Mouse (Mus musculus) megakaryocyte, embryonic 14.5 days (primary cell): ENCODE measurements around the gene Ttc21a. TPM values are rescaled to one million over a fixed set of nuclear protein-coding genes. Genes with fewer than 3 reads are reported as not detected.
"Not testable (repeated sequence)": the region's sequence is repeated elsewhere in the genome, so short reads cannot be mapped to it uniquely, and the experiment has no call there.

Experiments
- H3K27me3 ChIP-seq: replicated peaks from 2 replicates; pipeline ENCODE3; 2012; ENCODE audit warnings: inconsistent platforms
- H3K36me3 ChIP-seq: replicated peaks from 2 replicates; pipeline ENCODE3; 2012; ENCODE audit warnings: low read length, inconsistent platforms, mixed read lengths
- H3K4me1 ChIP-seq: 2 replicates; pipeline ENCODE4 v1.6.1; 2012; ENCODE audit warnings: inconsistent platforms
- H3K4me3 ChIP-seq: replicated peaks from 2 replicates; pipeline ENCODE3; 2012; ENCODE audit warnings: moderate library complexity, mild to moderate bottlenecking, inconsistent platforms
- H3K9me3 ChIP-seq: 2 replicates; pipeline ENCODE4 v1.6.1; 2012; ENCODE audit warnings: inconsistent platforms
- FLI1 ChIP-seq: IDR thresholded peaks from 2 replicates; pipeline ENCODE4 v1.6.1; 2012; ENCODE audit warnings: low read length, inconsistent platforms, mixed read lengths
- GATA1 ChIP-seq: IDR thresholded peaks from 3 replicates; pipeline ENCODE4 v1.6.1; 2012; ENCODE audit warnings: mixed read lengths, low read length, inconsistent platforms, borderline replicate concordance
- polyA plus RNA-seq: library from polyadenylated mRNA; stranded (reverse); fragments of >175 nt; gene quantifications from 2 replicates; pipeline ENCODE4 v1.2.3, GENCODE M21; 2012; ENCODE audit warnings: low replicate concordance; ENCODE audit not compliant: insufficient read depth

The Ttc21a gene
- polyA plus RNA-seq, 1 experiment = 0.26 TPM

GRCm38 (mm10) chr9:120009226-120009841, 71.9 kb downstream of the Ttc21a start:
- Histone ChIP-seq H3K9me3 (peaks cover 14% of the 10 kb centered on the region), H3K4me1 (peaks cover 43% of the 10 kb centered on the region), H3K4me3 (no peak overlapping the region), H3K36me3 (no peaks in the 10 kb centered on the region), H3K27me3 (peaks cover 22% of the 10 kb centered on the region)
- TF ChIP-seq GATA1 (no peak), FLI1 (no peak)

DNA sequence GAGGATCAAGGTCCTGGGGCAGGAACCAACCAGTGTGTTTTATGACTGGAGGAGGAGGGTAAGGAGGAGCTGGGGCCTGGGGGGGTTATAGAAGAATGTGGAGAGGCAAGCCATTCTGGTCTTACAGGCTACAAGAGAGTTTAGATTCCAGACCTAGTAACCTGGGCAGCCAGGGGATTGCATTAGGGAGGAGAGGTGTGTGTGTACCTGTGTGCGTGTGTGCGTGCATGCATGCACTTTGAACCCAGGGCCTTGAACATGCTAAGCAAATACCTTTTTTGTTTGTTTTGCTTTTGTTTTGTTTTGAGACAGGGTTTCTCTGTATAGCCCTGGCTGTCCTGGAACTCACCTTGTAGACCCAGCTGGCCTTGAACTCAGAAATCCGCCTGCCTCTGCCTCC, 72.5 kb downstream of the Ttc21a start:
- Histone ChIP-seq H3K9me3 (peaks cover 14% of the 10 kb centered on the region), H3K36me3 (no peaks in the 10 kb centered on the region), H3K4me3 (no peak overlapping the region), H3K4me1 (peaks cover 45% of the 10 kb centered on the region), H3K27me3 (peaks cover 28% of the 10 kb centered on the region)
- TF ChIP-seq FLI1 (no peak), GATA1 (no peak)

- peaks cover 14% of the 10 kb centered on the region for H3K9me3 ChIP-seq
- peaks cover 45% of the 10 kb centered on the region for H3K4me1 ChIP-seq
- peaks cover 37% of the 10 kb centered on the region for H3K27me3 ChIP-seq
- no peak for TF ChIP-seq FLI1
- TF ChIP-seq GATA1 = no peak
- H3K36me3 ChIP-seq = no peaks in the 10 kb centered on the region
- peak overlapping the region; percentile 91 for H3K4me3 ChIP-seq
Observed at GRCm38 (mm10) chr9:120010781-120011511, 73.5 kb downstream of the Ttc21a start.

GRCm38 (mm10) chr9:120011533-120011932, 74.1 kb downstream of the Ttc21a start:
- Histone ChIP-seq H3K36me3 (no peaks in the 10 kb centered on the region), H3K9me3 (peaks cover 14% of the 10 kb centered on the region), H3K27me3 (peaks cover 43% of the 10 kb centered on the region), H3K4me1 (peaks cover 49% of the 10 kb centered on the region), H3K4me3 (peak overlapping the region; percentile 91)
- TF ChIP-seq GATA1 (no peak), FLI1 (no peak)

- H3K4me3 ChIP-seq, H3K36me3 ChIP-seq: not testable (repeated sequence)
- Histone ChIP-seq H3K9me3 (peaks cover 11% of the 10 kb centered on the region), H3K27me3 (peaks cover 50% of the 10 kb centered on the region), H3K4me1 (peaks cover 53% of the 10 kb centered on the region)
Observed at GRCm38 (mm10) chr9:120012161-120012560, 74.8 kb downstream of the Ttc21a start.

- TF ChIP-seq GATA1 (no peak), FLI1 (no peak)
Observed at GRCm38 (mm10) chr9:120012781-120013180, 75.4 kb downstream of the Ttc21a start.

GRCm38 (mm10) chr9:120013251-120013820, 75.9 kb downstream of the Ttc21a start:
- Histone ChIP-seq H3K27me3 (peaks cover 61% of the 10 kb centered on the region), H3K36me3 (no peaks in the 10 kb centered on the region), H3K4me1 (peaks cover 56% of the 10 kb centered on the region), H3K4me3 (peak overlapping the region; percentile 67), H3K9me3 (no peaks in the 10 kb centered on the region)
- TF ChIP-seq GATA1 (no peak), FLI1 (no peak)

More at GRCm38 (mm10) chr9:120012781-120013180, 75.4 kb downstream of the Ttc21a start:
- Histone ChIP-seq H3K9me3 (peaks cover 5% of the 10 kb centered on the region), H3K4me3 (no peak overlapping the region), H3K4me1 (peaks cover 53% of the 10 kb centered on the region), H3K27me3 (peaks cover 56% of the 10 kb centered on the region), H3K36me3 (no peaks in the 10 kb centered on the region)

DNA sequence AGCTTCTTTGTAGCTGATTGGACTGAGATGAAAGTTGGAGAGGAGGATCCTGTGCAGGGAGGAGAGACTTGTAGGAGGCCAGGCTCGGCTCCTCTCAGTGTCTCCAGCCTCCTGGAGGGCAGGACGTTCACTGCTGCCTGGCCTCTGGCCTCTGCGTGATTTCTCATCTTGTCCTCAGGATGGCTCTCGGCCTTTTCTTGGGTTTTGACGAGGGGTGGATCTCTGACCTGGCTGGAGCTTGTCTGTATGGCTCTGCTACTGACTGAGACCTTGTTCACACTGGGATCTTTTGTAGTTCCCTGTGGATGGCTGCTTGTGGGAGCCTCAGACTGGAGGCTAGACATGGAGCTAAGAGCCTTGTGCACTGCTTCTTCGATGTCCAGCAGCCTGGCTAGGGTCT, 77.4 kb downstream of the Ttc21a start:
- peaks cover 76% of the 10 kb centered on the region for H3K27me3 ChIP-seq
- peaks cover 49% of the 10 kb centered on the region for H3K4me1 ChIP-seq
- no peaks in the 10 kb centered on the region for H3K9me3 ChIP-seq
- H3K36me3 ChIP-seq = no peaks in the 10 kb centered on the region
- H3K4me3 ChIP-seq = no peak overlapping the region
- TF ChIP-seq GATA1 = no peak
- TF ChIP-seq FLI1 = no peak

GRCm38 (mm10) chr9:120016956-120017355, 79.5 kb downstream of the Ttc21a start:
- no peaks in the 10 kb centered on the region for H3K36me3 ChIP-seq
- no peak for TF ChIP-seq FLI1
- TF ChIP-seq GATA1 = no peak
- peaks cover 72% of the 10 kb centered on the region for H3K27me3 ChIP-seq
- H3K4me1 ChIP-seq = peaks cover 56% of the 10 kb centered on the region
- no peak overlapping the region for H3K4me3 ChIP-seq
- H3K9me3 ChIP-seq = no peaks in the 10 kb centered on the region

Other genes with a start within 250 kb of the Ttc21a start
- gene Scn10a, start 218.3 kb upstream of the Ttc21a start, polyA plus RNA-seq = not detected in 2 replicates
- gene Scn11a, start 112.2 kb upstream of the Ttc21a start, polyA plus RNA-seq = not detected in 2 replicates
- gene Wdr48, start 42.7 kb upstream of the Ttc21a start, polyA plus RNA-seq = 9.9 and 15.8 TPM in 2 replicates
- 11.6 and 11.7 TPM in 2 replicates for gene Gorasp1, start within 50 bp of the Ttc21a start, polyA plus RNA-seq
- 10.6 and 25.7 TPM in 2 replicates for gene Csrnp1, start 47.1 kb downstream of the Ttc21a start, polyA plus RNA-seq
- gene Xirp1, start 86.0 kb downstream of the Ttc21a start, polyA plus RNA-seq = not detected in 2 replicates
- gene Cx3cr1, start 132.3 kb downstream of the Ttc21a start, polyA plus RNA-seq = 0.73 TPM in 1 of 2 replicates, not detected in the other
- gene Ccr8, start 154.5 kb downstream of the Ttc21a start, polyA plus RNA-seq = not detected in 2 replicates
- gene Slc25a38, start 172.8 kb downstream of the Ttc21a start, polyA plus RNA-seq = 45.8 and 48.0 TPM in 2 replicates
- 5,619 and 7,213 TPM in 2 replicates for gene Rpsa, start 190.1 kb downstream of the Ttc21a start, polyA plus RNA-seq
- gene Mobp, start 212.1 kb downstream of the Ttc21a start, polyA plus RNA-seq = not detected in 2 replicates